Mouse (Mus musculus): ENCODE measurements around the gene Hdgfl3. TPM values are rescaled to one million over a fixed set of nuclear protein-coding genes. Genes with fewer than 3 reads are reported as not detected.
A peak's percentile ranks its signal among the peaks of the same experiment; 100 is the strongest.

Gene Hdgfl3
- 1 to 10 TPM; 1.3 to 2.6 TPM for total RNA-seq (2021)
- long read RNA-seq, experiment 1, full-length matches to known transcripts = 3 of 3 reads
- long read RNA-seq, experiment 1, partial matches to known transcripts = 0 of 3 reads
- long read RNA-seq, experiment 1, other reads (novel, unspliced or antisense) = 0 of 3 reads
- long read RNA-seq, experiment 2, full-length matches to known transcripts = 4 of 6 reads
- long read RNA-seq, experiment 2, partial matches to known transcripts = 1 of 6 reads
- long read RNA-seq, experiment 2, other reads (novel, unspliced or antisense) = 1 of 6 reads

- peak; percentile 17; the same call in 1 of the 2 replicates for TF ChIP-seq CTCF (IDR thresholded peaks at IDR 0.05)
- H3K4me3 ChIP-seq = peak within 1 kb of the TSS; percentile 93
- DNase-seq = peak; percentile 87
- intact Hi-C loops (cut with DNase I) = no loop called here
- peak within 1 kb of the TSS; percentile 86 for H3K27ac ChIP-seq
Measured at GRCm38 (mm10) chr7:81934267-81934745, at the start of gene Hdgfl3. Gene Hdgfl3, minus strand, starts transcription at chr7:81934473.

- H3K4me3 ChIP-seq = no peak overlapping the region
- intact Hi-C loops (cut with DNase I) = no loop called here
- no peak overlapping the region for H3K27ac ChIP-seq
- no peak for DNase-seq
- no peak for TF ChIP-seq CTCF (IDR thresholded peaks at IDR 0.05)
Measured at GRCm38 (mm10) chr7:81983651-81984050, 49.4 kb upstream of the Hdgfl3 start.

- H3K4me3 ChIP-seq = no peak overlapping the region
- no peak overlapping the region for H3K27ac ChIP-seq
- DNase-seq = no peak
- intact Hi-C loops (cut with DNase I) = no loop called here
- TF ChIP-seq CTCF (IDR thresholded peaks at IDR 0.05) = no peak
Measured at GRCm38 (mm10) chr7:81978304-81978703, 44.0 kb upstream of the Hdgfl3 start.

GRCm38 (mm10) chr7:81974616-81975015 lies 40.3 kb upstream of the Hdgfl3 start:
- TF ChIP-seq CTCF (IDR thresholded peaks at IDR 0.05) = no peak
- Histone ChIP-seq H3K4me3 (no peak overlapping the region), H3K27ac (no peak overlapping the region)
- no peak for DNase-seq
- intact Hi-C loops (cut with DNase I) = no loop called here

GRCm38 (mm10) chr7:81973939-81974338 lies 39.7 kb upstream of the Hdgfl3 start:
- no peak overlapping the region for H3K4me3 ChIP-seq
- no peak overlapping the region for H3K27ac ChIP-seq
- no peak for TF ChIP-seq CTCF (IDR thresholded peaks at IDR 0.05)
- intact Hi-C loops (cut with DNase I) = no loop called here
- no peak for DNase-seq

GRCm38 (mm10) chr7:81973339-81973738 lies 39.1 kb upstream of the Hdgfl3 start:
- intact Hi-C loops (cut with DNase I) = no loop called here
- Histone ChIP-seq H3K27ac (no peak overlapping the region), H3K4me3 (no peak overlapping the region)
- no peak for TF ChIP-seq CTCF (IDR thresholded peaks at IDR 0.05)
- DNase-seq = no peak

- no peak for DNase-seq
- intact Hi-C loops (cut with DNase I) = no loop called here
- no peak overlapping the region for H3K27ac ChIP-seq
- TF ChIP-seq CTCF (IDR thresholded peaks at IDR 0.05) = no peak
- H3K4me3 ChIP-seq = no peak overlapping the region
Measured at GRCm38 (mm10) chr7:81968975-81969374, 34.7 kb upstream of the Hdgfl3 start.

- no peak for DNase-seq
- no peak for TF ChIP-seq CTCF (IDR thresholded peaks at IDR 0.05)
- no peak overlapping the region for H3K27ac ChIP-seq
- no peak overlapping the region for H3K4me3 ChIP-seq
- intact Hi-C loops (cut with DNase I) = no loop called here
Measured at GRCm38 (mm10) chr7:81968451-81968850, 34.2 kb upstream of the Hdgfl3 start.

GRCm38 (mm10) chr7:81966195-81966594 lies 31.9 kb upstream of the Hdgfl3 start:
- no peak overlapping the region for H3K4me3 ChIP-seq
- no peak for DNase-seq
- no peak for TF ChIP-seq CTCF (IDR thresholded peaks at IDR 0.05)
- intact Hi-C loops (cut with DNase I) = no loop called here
- H3K27ac ChIP-seq = no peak overlapping the region

GRCm38 (mm10) chr7:81959704-81960103 lies 25.4 kb upstream of the Hdgfl3 start:
- H3K4me3 ChIP-seq = no peak overlapping the region
- TF ChIP-seq CTCF (IDR thresholded peaks at IDR 0.05) = peak; percentile 96
- no peak overlapping the region for H3K27ac ChIP-seq
- intact Hi-C loops (cut with DNase I) = loop anchor here (1.0 to 2.0 kb wide), 3 partner anchors 160 to 311 kb away; no protein-coding TSS in a partner anchor
- DNase-seq = no peak

GRCm38 (mm10) chr7:81954208-81954846 lies 20.1 kb upstream of the Hdgfl3 start:
- no peak overlapping the region for H3K27ac ChIP-seq
- DNase-seq = no peak
- H3K4me3 ChIP-seq = no peak overlapping the region
- peak; percentile 68 for TF ChIP-seq CTCF (IDR thresholded peaks at IDR 0.05)
- intact Hi-C loops (cut with DNase I) = loop anchor here (2.0 to 5.0 kb wide), 2 partner anchors 82 to 166 kb away; partner anchors contain the start of gene 3110040N11Rik

GRCm38 (mm10) chr7:81950499-81950898 lies 16.2 kb upstream of the Hdgfl3 start:
- no peak for TF ChIP-seq CTCF (IDR thresholded peaks at IDR 0.05)

GRCm38 (mm10) chr7:81945398-81945797 lies 11.1 kb upstream of the Hdgfl3 start:
- no peak for TF ChIP-seq CTCF (IDR thresholded peaks at IDR 0.05)
- Histone ChIP-seq H3K4me3 (no peak overlapping the region), H3K27ac (no peak overlapping the region)
- DNase-seq = no peak
- intact Hi-C loops (cut with DNase I) = no loop called here

More at GRCm38 (mm10) chr7:81950499-81950898, 16.2 kb upstream of the Hdgfl3 start:
- H3K4me3 ChIP-seq = no peak overlapping the region
- H3K27ac ChIP-seq = no peak overlapping the region
- intact Hi-C loops (cut with DNase I) = loop anchor here (5.0 kb wide), 1 partner anchor 78 kb away; no protein-coding TSS in a partner anchor
- DNase-seq = no peak
